Mouse (Mus musculus): ENCODE measurements at regions not wholly inside any gene's neighbourhood (a gene's known extent, or its start where the extent isn't known, plus 50 kb on each side); places are given as distances from the start of the nearest gene placed in this dataset.
A peak's percentile ranks its signal among the peaks of the same experiment; 100 is the strongest.

DNA sequence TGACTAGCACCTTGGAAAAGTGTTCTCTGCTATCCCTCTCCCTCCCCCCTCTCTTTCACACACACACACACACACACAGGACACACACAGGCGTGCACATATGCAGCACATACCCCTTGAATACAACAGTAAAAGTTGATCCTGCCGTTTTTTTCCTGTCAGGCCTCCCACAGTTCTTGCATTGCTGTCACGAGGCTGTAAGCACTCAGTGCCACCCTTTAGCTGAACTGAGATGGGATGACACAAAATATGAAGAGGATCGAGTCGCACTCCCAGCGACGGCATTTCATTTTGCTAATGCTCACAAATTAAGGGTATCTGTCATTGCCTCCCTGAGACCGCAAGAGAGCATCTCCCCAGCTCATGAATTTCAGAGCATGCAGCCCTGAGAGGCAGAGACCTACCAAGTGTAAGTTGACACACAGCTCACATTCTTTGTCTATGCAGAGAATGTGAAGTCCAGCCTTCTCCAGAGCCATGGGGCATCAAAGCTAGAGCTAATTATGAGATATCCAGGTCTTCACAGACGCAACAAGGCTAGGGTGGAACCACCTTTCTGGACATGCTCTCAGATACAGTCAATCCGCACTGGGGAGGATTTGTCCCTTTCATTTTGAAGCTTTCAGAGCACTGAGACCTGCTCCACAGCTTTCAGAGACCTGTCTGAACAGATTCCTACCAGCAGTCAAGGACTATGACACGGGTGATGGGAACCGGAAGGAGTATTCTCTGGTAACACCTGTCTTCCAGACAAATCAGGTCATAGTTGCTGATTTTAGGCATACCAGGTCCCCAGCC, 152.3 kb downstream of the Cmpk2 start:
- DNase-seq = no peak

DNA sequence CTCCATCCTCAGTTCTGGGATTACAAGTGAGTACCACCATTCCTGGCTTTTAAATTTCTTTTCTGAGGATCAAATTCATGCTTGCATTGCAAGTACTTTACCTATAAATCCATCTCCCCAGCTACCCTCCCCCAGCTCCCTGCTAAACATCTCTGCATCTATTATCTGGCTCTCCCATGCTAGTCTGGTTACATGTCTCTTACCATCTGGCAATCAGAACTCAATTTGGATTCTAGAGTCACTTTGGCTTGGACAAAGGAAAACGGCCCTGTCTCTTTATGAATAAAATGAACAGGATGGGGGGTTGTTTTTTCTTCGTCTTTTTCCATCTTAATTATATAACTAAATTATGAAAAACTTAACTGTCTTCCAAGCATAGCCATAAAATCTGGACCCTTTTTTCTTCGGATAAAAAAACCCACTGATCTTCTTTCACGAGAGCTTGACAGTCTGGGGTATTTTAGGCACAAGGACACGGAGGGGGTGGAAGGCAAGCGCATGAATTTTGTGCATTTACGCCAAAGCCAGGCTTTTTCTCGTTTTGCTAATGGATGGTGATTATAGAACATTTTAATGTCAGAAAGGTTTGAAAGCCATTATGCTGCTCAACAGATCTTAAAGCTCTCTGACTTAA, 151.6 kb downstream of the Cmpk2 start:
- no peak for DNase-seq

DNA sequence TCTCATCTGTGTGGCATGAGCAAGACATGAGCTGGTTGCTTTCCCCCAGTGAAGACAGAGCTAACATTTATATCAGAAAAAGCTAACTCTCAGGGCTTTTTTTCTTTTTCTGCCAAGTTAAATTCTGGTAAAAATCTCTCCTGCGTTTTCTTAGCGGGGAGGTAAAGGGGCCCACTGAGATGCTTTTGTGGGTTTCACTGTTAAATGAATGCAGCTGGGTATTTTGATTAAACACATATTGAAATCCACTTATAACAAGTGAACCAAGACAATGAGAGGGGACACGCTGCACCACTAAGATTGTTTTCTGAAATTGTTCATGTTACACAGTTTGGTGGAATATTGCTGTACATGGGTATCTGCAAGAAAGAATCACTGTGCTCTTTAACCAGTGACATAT, 149.0 kb downstream of the Cmpk2 start:
- DNase-seq = no peak

DNA sequence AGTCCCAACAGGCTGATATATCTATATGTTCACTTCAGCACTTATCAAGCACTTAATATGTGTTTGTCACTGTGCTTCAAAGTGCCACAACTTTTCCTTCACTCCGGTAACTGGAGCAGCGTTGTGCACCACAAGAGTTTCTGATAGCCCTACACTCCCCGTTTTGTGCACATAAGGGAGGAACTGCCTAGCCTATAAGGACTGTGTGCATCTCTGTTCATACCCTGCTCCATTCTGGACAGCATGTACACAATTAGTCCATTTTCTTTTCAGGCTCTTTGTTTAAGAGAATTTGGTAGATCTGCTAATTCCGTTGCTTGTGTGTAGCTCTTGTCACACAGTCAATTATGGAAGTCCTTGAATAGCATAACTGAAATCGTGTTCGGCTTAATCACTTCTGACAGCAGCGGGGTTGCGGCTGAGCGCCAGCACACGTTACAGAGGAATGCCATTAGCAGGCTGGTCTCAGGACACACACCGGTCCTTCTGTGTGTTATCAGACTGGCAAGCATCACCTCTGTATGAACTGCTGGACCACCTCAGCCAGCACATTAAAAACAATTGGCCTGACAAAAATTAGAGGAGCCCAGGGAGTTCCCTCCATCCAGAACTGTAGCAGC, 144.2 kb downstream of the Cmpk2 start:
- DNase-seq = no peak

DNA sequence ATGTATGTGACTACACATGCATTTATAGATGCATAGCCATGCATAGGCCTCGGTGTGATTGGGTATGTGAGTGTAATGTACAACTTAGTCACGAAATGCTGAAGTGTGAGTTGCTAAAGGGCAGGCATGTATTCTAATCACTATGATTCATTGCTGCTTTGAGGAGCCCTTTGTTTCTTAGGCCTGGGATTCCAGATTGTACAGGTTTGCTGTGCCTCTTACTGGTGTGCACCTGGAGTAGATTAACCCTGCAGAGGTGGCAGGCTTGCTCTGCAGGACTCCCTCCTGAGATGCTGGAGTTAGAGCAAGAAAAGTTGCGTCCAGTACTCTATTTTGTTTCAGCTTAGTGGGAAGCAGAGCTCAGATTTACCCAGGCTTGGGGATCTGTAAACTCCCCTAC, 141.1 kb downstream of the Cmpk2 start:
- DNase-seq = no peak

DNA sequence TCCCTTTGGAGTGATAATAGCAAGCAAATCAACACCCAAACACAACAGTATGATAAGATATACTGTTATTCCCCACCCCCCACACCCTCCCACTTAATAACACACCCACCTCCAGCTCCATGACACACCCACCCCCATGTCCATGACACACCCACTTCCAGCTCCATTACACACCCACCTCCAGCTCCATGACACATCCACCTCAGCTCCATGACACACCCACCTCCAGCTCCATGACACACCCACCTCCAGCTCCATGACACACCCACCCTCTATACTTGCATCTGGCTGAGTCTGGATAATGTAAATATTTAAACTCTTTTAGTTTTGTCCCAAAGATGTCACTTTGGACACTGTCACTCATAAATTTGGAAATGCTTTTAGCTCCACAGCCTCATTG, 129.5 kb downstream of the Cmpk2 start:
- no peak for DNase-seq

DNA sequence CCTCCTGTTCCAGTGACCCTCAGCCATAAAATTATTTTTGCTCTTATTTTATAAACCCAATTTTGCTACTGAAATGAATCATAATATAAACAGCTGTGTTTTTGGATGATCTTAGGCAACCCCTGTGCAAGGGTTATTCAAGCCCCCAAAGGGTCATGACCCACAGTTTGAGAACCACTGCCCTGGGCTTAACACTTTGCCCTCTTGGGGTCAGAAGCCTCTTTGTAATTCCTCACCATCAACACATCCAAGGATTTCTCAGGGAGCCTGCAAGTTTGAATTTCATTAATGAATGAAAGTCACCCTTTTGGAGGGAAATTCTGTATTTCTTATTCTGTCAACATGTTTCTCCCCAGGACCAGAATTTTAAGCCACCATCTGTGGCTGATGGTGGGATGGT, 123.1 kb downstream of the Cmpk2 start:
- no peak for DNase-seq

DNA sequence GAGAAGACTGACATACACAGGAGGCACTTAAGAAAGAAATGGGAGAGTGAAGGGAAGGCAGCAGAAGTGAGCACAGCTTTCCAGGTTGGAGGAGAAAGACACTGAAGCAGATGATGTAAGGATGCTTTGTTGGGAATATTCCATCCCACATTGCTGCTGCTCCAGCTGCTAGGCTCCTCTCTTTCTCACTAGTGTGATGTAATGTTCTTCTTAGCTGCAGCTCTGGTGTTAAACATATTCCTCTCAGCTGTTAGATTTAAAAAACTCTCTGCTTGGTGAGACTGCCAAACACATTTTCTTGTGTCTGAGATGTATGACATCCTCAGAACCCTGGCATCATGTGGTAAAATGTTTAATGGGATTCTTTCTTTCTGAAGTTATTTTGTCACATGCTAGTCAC, 120.1 kb downstream of the Cmpk2 start:
- no peak for DNase-seq

DNA sequence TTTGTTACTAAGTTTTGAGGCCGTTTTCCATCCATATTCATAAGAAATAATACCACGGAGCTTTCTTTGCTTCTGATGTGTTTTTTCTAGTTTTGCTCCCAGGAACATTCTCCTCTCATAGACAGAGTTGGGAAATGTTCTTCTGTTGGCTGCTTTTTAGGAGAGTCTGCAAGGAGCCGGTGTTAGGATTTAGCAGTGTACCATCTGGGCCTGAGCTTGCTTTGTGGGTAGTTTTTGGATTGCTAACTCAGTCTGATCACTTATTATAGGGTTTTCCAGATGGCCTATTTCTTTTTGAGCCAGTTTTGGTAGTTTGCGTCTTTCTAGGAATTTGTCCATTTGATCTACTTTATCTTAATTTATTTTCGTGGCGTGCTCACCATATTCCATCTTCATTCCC, 108.4 kb downstream of the Cmpk2 start:
- no peak for DNase-seq

DNA sequence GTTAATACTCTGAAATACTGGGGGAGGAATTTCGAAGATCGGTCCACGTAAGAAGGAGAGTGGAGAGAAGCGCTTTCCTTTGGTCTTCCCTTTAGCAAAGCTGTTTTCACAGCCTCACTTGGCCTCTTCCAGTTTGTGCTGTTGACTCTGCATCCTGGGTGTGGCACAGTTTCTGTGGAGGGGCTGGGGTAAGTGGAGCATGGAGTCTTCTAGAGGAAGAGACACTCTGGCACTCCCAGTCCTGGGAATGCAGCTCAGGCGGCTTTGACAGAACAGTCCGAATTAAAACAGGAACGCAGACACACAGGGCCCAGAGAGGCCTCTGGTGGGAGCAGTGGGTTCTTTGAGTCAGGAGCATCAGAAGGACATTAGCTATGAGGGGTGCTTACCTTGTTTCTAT, 102.6 kb downstream of the Cmpk2 start:
- peak in 1 of 2 experiments; percentile 23 for DNase-seq

DNA sequence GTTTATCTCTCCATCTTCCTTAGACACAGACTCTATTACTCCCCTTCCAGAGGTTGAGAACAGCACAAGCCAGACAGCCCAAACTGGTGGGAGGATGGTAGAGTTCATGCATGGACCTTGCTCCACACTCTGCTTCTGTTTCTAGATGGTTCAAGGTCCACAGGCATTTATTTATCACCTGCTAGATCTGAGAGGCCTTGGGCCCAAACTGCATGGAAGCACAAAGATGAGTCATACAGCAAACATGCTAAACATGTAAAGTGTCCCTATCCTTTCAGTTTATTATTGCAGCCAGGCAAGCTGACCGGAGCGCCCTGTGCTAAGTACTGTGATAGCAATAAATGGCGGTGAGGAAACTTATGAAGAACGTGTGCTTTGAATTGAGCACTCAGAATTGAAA, 98.4 kb downstream of the Cmpk2 start:
- DNase-seq = no peak

DNA sequence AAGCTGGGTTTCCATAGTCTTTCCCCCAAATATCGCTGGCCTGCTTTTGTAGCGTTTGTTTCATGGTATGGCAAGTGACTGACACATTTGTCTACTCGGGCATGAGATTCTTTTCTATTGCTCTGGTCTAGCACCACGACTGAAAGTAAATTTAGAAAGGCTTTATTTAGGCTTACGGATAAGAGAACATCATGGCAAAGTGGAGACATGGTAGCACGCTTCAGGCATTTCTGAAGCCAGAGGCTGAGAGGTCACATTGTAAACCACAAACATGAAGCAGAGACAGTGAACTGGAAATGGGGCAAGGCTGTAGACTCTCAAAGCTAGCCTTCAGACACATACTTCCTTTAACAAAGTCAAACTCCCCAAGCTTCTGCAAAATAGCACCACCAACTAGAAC, 93.9 kb downstream of the Cmpk2 start:
- no peak for DNase-seq

DNA sequence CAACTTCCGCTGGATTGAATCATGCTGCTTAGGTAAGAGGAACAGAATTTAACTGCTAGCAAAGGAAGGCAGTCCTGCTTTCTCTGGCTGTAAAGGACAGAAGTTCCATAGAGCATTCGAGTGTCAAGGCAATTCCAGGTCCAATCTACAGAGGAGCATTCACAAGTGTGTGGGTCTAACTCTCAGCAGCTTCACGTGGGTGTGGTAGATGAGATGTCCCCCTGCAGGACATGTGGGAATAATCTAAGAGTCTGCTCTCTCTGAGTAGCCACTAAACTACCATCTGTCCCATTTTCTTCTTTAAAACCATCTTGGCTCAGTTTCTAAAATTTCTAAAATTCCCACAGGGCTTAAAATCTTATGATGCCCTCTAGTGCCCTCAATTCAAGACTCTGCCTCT, 90.6 kb downstream of the Cmpk2 start:
- DNase-seq = no peak

DNA sequence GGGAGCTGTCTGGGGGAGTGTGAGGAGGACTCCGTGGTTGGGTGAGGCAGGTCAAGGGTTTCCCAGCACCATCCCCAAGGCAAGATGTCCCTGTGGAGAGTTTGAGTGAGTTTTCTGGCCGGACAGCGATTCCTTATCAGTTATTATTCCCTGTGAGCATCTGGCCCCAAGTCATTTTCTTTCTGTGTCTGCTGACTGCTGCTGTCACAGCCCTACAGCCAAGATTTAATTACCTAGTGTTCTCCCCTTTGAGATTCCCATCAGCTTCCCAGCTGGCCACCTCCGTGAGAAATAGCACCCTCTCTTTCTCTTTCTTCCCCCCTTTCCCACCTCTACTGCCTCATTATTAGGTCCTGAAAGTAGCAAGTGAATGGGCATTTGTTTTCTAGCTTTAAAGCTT, 88.4 kb downstream of the Cmpk2 start:
- DNase-seq = no peak

DNA sequence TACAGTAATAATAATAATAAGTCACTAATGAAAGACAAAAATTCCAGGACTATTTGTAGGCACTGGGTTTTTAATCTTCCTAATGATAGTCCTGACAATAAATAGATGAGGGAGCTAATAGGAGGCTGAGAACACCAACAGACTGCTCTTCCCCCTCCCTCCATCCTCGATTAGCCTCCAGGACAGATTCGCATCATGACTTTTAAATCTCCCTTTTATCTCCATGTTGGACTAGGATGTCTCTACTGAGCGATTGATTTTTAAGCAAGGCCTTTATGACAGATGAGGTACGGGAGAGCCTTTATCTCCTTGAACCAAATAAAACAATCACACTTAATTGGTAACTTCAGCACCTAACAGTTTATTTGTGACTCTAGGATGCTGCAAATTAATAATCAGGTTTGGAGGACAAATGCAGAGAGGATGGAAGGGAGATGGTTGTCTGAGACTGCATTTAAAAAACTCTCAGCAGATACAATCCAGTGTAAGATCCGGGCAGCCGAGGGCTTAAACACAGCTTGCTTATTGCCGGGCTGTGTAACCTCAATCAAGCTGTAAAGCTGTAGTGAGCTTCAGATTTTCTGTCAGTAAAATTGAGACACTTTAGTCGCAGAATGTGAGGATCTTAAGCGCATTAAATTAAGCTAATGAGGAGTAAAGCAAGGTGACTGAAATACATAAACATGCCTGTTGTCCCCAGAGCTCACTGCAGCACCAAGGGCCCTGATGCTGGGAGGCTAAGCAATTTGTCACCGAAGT, 82.3 kb downstream of the Cmpk2 start:
- no peak for DNase-seq

DNA sequence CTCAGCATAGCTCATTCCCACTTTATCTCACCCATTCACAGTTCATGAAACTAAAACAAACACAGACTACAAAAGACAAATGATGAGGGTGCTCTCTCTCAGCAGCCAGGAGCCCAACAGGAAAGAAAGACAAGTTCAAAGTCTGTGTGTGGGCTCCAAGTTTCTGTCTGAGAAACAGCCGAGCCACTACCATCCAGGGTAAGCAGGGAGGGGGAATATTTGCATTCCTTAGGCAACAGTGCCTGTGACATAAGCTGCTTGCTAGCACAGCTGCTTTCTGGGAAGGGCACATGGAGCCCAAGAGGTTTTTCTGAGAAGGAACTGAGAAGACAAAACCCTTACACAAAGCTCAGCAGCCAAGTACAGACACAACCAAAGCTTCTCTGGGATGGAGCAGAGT, 78.5 kb downstream of the Cmpk2 start:
- DNase-seq = peak in 1 of 2 experiments; percentile 28

DNA sequence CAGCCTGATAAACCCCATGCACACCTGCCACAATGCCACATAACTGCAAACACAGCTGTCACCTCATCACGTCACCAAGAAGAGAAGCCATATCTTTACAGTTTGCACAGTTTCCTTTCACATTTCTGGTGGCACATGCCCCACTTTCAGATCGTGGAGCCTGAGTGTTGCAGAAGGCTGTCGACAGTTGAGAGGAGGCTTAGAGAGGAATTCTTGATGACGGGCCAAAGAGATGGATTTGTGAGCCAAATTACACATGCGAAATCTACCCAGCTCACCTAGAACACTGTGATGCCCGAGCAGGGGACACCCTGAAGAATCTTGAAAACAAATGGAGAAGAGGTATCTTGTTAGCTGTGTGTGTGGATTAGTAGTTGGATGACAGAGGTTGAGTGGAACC, 77.4 kb downstream of the Cmpk2 start:
- no peak for DNase-seq

DNA sequence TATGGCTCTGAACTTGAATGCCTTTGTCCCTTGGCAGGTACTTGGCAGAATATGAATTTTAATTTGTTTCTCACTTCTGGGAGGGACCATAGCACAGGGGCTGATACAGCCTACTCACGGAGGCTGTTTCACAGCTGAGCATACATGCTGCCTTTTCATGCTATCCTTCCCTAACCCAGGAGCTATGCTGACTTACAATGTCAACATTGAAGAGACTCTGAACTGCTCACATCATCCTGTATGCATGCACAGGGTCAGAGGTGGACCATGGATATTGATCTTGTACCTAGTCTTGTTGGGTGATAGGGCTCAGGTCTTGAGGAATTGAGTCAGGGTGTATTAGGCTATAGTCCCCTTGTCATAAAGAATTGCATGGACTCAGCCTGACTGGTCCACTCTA, 74.5 kb downstream of the Cmpk2 start:
- DNase-seq = no peak

DNA sequence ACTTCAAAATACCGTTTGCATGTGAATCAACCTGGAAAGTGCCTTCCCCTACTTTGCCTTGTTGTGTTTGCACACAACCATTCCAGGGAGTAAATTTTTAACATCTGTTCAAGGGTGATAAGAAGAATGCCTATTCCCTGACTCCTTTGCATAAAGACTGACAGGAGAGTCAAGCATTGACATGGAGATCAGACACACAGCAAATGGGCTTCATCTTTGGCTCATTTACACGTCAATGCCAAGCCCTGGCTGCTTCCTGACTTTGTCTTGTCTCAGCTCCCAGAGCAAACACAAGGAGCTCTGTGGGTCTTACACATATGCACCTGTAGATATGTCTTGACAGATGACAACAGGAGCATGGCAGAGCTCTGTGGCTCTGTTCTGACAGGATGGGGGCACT, 73.4 kb downstream of the Cmpk2 start:
- DNase-seq = no peak

DNA sequence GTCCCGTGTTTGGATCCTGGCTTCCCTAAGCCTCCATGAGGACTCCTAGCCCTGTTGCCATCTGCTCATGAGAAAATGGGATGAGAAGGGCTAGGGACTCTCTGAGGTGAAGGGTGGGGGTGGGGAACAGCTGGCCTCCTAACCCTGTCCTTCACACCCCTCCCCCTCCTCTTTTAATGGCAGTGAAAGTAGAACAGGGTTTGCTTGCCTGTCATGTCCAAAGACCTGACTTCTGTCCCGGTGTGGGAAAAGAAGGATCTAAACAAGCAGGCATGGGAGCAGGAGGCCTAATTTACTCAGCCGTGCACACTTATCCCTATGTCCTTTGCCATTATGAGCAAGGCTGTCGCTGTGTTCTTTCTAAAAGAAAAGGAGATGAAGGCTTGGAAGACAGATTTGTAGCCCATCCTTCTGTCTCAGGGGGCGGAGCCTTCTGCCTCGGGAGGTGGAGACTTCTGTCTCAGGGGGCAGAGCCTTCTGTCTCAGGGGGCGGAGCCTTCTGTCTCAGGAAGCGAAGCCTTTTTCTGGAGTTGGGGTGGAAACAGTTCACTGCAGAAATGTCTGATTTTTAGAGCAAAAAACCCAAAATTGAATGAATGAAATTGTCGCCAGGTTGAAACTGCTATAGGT, 66.4 kb downstream of the Cmpk2 start:
- DNase-seq = no peak

DNA sequence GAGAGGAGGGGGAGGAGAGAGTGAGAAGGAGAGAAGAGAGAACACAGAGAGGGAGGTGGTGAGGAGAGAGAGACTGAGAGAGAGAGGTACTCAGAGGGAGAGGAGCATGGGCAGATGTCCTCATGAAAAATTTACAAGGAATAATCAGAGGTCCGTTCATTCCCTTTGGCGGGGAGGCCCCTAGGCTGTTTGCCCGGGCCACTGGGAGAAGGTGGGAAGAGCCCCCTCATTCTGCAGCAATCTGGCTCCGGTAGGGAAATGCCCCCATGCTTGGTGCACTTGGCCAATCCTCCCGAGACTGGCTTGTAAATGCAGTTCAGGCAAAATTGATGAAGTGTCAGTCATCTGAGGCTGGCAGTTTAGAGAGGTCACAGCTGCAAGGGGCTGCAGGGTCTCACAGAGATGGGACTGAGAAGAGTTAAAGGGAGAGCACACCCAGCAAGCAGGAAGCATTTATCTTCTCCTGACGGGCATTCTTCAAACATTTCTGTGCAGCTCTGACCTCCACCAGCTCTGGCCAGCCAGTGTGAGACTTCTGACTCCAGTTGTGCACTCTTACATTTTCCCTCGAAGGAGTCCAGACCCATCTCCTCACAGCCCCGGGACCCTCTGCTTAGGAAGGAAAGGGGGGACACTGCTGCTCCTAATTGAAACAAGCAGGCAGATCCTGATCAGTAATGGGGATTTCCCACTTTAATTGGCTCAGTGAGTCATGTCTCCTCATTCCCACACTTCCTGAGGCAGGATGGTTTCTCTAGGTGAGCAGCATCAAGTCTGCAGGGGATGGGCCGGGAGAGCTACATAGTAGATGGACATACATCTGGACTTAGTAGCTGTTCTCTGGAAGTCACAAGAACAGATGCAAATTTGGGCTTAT, 65.5 kb downstream of the Cmpk2 start:
- peak in 1 of 2 experiments; percentile 25 for DNase-seq

DNA sequence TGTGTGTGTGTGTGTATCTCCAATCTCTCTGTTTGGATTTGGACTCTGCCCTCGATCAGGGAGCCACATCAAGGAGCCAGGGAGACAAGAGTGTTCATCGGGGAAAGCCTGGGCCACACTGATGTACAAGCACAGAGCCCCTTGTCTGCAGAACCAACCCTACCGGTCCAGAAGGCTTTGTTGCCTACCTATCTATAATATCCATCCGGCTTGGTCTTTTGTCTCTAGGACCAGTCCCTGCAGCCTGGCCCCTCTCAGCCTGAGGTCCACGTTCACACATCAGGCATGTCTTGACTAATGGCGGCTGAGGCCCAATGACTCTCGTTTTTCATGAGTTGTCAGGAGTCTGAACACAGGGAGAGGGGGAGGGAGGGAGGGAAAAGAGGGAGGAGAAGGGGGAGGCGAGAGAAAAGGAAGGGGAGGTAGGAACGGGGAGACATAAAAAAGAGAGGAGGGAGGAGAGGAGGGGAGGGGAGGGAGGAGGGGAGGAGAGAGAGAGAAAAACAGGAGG, 64.7 kb downstream of the Cmpk2 start:
- no peak for DNase-seq
